Mouse (Mus musculus) retina, adult 2 months (tissue): Measurements from ENCODE around the gene Cd200.
"Not testable (repeated sequence)": the region's sequence is repeated elsewhere in the genome, so short reads cannot be mapped to it uniquely, and the experiment has no call there.

Experiments
- DNase-seq: peaks from one replicate; pipeline ENCODE4 v3.0.0-alpha.2; 2012; ENCODE audit warnings: low read depth, low spot score

Gene Cd200

GRCm38 (mm10) chr16:45408425-45409063, at the start of gene Cd200:
Gene Cd200 (minus strand): TSS chr16:45409053.
- no peak for DNase-seq

- DNase-seq = no peak
These were observed 45.9 kb upstream of the Cd200 start for GRCm38 (mm10) chr16:45454762-45455161.

DNA sequence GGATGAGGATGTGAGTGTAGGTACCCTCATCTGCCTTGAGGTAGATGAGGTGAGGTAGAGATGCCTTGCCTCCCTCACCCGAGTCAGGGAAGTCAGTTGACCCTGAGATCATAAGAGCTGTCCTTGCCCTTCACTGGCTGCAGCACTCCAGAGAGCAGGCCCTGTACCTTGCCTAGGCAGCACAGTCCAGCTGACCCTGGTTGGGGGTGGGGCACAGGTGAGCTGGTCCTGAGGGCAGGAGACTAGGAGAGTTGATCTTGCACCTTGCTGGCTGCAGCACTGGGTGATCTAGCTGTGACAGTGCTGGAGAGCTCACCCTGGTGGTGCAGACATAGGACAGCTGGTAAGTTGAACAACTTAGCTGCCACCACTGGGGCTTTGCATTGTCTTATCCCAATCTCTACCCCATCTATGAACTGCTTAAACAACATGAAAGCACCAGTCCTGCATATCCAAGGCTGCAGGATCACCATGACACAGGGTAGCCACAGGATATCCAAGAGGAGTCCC, 28.4 kb upstream of the Cd200 start:
- DNase-seq = no peak

- DNase-seq = no peak
These were observed 26.7 kb upstream of the Cd200 start for GRCm38 (mm10) chr16:45435591-45435990.

GRCm38 (mm10) chr16:45427651-45428050, 18.8 kb upstream of the Cd200 start:
- no peak for DNase-seq

- DNase-seq = no peak
These were observed 4.6 kb upstream of the Cd200 start for GRCm38 (mm10) chr16:45413497-45413896.

DNA sequence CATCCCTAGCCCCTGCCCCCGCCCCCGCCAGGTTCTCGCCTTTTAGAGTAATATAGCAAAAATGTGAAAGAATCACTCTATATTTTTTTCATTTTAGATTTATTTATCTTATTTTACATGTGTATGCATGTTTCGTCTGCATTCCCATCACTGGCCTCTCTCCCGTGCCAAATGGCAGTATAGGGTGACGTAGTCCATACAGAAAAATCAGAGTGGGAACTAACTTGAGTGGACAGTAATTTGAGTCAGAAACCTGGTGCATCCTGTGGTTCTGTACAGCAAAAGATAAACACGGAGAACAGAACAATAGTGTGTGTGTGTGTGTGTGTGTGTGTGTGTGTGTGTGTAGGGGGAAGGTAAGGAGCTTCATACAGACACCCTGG, 202 bp upstream of the Cd200 start:
- DNase-seq = not testable (repeated sequence)

GRCm38 (mm10) chr16:45407645-45408400, 1.0 kb downstream of the Cd200 start:
- DNase-seq = no peak

DNA sequence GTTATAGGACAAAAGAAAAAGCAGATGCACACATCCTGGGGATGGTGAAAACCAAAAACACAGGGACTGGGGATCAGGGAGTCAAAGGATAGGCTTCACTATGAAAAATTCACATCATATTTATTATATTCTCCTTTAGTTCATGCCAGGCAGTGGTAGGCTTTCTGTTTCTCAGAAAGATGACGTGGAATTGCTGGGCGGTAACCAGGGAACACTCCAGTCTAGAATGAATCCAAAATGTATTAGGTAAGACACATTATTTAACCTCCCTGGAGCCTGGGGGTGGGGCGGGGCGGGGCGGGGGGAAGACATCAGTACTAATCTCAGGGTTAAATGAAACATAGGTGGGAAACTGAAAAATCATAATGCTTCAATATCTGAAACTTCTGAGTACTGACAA, 1.8 kb downstream of the Cd200 start:
- no peak for DNase-seq

DNA sequence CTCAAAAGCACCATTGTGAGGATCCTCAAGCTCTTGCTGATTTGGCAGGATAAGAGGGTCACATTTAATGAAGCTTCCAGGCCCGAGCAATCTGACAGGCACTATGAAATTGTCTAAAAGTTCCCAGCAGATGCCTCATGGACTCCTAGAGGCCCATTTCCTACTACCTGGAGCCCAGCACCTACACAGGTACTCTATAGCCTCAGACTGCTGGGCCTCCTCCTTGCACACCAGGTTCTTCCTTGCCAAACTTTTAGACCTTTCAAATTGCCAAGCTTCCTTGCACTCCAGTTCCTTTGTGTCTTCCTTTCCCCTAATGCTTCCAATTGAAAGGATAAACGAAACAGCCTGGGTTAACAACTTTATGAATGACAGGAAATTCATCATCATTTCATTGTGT, 5.9 kb downstream of the Cd200 start:
- no peak for DNase-seq

DNA sequence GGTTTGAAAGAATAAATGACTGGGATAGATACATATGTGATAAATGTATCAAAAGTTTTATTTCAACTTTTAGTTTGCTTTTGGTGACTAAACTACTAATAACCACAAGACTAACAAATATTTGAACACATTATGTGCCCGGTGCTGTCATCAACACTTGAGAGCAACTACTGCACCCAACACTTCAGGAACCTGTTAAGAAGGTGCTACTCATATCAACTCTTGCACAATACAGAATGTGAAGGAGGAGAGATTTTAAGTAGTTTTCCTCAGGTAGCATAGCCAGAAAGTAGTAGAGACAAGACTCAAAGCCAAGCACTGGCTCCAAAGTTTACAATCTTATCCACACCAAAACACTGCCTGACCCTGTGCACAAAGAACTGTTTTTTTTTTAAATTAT, 6.8 kb downstream of the Cd200 start:
- DNase-seq = no peak

DNA sequence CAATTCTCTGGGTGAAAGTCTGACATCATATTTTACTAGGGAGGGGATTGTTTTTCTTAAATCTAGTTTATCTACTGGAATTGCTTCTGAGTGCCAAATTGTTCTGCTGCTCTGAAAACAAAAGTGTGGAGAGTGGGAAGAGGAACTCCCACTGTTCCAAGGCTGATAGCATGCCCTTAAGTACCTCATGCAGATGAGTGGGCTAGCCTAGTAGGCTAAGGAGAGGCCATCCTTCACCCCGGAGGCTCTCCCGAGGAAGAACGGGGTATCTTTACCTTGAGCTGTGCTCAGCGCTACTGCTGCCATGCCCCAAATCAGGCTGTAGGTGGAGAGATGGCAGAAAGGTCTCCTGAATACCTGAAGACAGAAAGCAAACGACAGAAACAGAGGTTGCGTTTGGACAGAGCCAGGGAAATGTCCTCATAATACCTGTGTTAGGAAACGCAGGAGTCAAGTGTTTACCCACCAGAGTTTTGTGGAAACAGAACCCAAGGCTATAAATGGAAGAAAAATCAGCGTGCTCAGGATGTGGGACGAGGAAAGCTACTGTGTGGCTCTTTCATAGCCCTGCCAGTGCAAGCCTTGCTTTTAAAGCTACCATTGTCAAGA, 8.8 kb downstream of the Cd200 start:
- no peak for DNase-seq

DNA sequence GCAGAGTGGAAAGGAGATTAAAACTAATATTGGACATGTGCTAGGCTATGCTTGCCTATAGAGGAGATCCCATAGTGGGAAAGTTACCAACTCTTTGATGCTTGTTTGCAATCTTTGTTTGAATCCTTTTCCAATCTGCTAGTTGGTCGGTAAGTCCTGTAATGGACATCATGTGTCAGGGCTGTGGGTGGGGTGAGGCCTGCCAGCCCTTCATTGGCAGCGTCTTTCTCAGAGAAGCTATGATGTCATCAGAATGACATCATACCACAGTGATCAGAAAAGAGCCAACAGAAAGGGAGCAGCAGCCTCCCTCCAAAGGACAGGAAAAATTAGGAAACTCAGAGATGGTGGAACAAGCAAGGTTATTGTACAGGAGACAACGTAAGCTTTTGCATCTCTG, 9.4 kb downstream of the Cd200 start:
- no peak for DNase-seq

DNA sequence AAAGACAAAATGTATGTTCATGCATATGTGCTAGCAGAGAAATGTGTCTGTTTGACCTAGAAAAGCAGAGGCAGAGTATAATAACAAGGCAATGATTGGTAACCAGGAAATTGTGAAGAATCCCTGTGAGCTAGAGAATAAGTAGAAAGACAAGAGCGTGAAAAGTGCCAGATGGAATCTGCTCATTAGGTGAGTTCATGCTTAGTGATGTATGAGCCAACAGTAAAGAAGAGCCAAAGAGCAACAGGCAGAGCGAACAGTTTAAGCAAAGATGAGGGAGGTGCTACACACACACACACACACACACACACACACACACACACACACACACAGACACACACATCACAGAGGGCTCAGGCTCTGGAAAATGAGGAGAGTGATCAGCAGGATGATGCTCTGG, 11.4 kb downstream of the Cd200 start:
- DNase-seq = no peak

DNA sequence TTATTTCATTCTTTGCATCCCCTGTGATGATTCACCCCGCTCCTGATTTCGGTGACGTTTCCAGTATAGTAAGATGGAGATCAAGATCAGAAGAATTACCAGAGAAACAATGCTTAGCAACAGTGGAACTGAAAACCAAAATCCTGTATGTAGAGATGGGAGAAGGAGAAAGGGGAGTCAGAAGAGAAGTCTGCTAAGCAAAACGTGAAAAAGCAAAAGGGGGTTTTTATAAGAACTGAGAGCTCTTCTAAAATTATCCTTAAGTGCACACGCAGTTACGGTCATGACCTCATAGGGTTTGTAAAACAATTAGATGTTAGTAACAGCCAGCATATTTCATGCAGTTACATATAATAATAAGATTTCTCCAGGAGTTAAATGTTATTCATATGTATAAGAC, 16.6 kb downstream of the Cd200 start:
- no peak for DNase-seq

GRCm38 (mm10) chr16:45391680-45392079, 17.2 kb downstream of the Cd200 start:
- DNase-seq = no peak

- no peak for DNase-seq
These were observed 18.4 kb downstream of the Cd200 start for GRCm38 (mm10) chr16:45390286-45390956.

DNA sequence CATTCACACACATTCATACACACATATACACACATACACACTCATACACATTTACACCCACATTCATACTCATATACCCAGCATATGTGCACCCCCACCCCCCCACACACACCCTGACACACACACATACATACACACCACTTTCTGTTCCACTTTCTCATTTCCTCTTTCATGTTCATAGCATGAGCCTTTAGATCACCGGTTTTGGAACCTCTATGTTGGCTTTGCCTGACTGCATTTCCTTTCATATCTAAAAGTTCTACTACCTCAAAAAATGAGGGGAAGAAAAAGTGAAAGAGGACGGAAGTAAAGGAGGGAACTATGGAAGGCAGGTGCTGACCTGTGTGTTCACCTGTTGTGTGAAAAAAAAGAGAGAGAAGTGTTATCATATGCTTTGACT, 19.0 kb downstream of the Cd200 start:
- DNase-seq = no peak

DNA sequence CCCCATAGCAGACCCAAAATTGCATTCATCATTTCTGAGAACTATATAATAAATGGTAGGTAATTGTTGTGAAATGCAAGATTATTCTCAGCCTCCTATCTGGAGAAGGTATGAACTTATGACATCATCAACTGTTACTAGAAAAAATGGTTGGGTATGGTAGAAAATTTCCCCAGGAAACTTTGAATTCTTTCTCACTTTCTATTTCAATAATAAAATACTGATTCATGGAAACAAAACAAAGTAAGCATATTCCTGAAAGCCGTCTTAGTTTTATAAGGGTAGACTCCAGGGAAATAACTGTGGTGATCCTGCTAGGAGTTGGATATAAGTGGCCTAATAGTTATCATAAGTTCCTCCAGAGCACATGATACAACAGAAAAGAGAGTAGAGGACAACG, 19.8 kb downstream of the Cd200 start:
- DNase-seq = no peak

- DNase-seq = no peak
These were observed 27.0 kb downstream of the Cd200 start for GRCm38 (mm10) chr16:45381811-45382210.

- no peak for DNase-seq
These were observed 29.9 kb downstream of the Cd200 start for GRCm38 (mm10) chr16:45378959-45379358.
